Mouse (Mus musculus) hindbrain, postnatal 0 days (tissue): ENCODE data around the gene Hist1h1a. TPM values are rescaled to one million over a fixed set of nuclear protein-coding genes. Genes with fewer than 3 reads are reported as not detected.
"Not testable (repeated sequence)": the region's sequence is repeated elsewhere in the genome, so short reads cannot be mapped to it uniquely, and the experiment has no call there.

Experiments used
- ATAC-seq: fragments of 200-750 bp; cut with Nextera tagmentation; 2 replicates; pipeline ENCODE4 v1.8.0; 2017; ENCODE audit warnings: mild to moderate bottlenecking, moderate TSS enrichment, moderate library complexity
- DNase-seq: peaks from one replicate; pipeline ENCODE4 v3.0.0-alpha.2; 2015; ENCODE audit warnings: low spot score
- H3K27ac ChIP-seq: fragments of 300-500 bp; sonication (generic); 2 replicates; pipeline ENCODE4 v1.5.1; 2014; ENCODE audit warnings: mild to moderate bottlenecking
- H3K27me3 ChIP-seq: fragments of 300-500 bp; sonication (generic); 2 replicates; pipeline ENCODE4 v1.6.1; 2014; ENCODE audit warnings: low read length, mixed read lengths; ENCODE audit not compliant: insufficient read depth
- H3K36me3 ChIP-seq: fragments of 300-500 bp; sonication (generic); 2 replicates; pipeline ENCODE4 v1.6.1; 2014; ENCODE audit warnings: low read length, mixed read lengths; ENCODE audit not compliant: insufficient read depth
- H3K4me1 ChIP-seq: fragments of 300-500 bp; sonication (generic); 2 replicates; pipeline ENCODE4 v1.6.1; 2014; ENCODE audit warnings: antibody characterized with exemption, low read length, mixed read lengths; ENCODE audit not compliant: insufficient read depth
- H3K4me2 ChIP-seq: fragments of 300-500 bp; sonication (generic); 2 replicates; pipeline ENCODE4 v1.6.1; 2014; ENCODE audit warnings: low read depth, mild to moderate bottlenecking, low read length, moderate library complexity, mixed read lengths
- H3K4me3 ChIP-seq: fragments of 300-500 bp; sonication (generic); 2 replicates; pipeline ENCODE4 v1.5.1; 2014; ENCODE audit warnings: low read length
- H3K9ac ChIP-seq: fragments of 300-500 bp; sonication (generic); replicated peaks from 2 replicates; pipeline ENCODE4 v1.6.1; 2014; ENCODE audit warnings: mild to moderate bottlenecking, low read length, moderate library complexity, mixed read lengths
- H3K9me3 ChIP-seq: fragments of 300-500 bp; sonication (generic); 2 replicates; pipeline ENCODE4 v1.6.1; 2016; ENCODE audit warnings: low read length, mixed read lengths
- CTCF ChIP-seq: IDR thresholded peaks from 2 replicates; pipeline ENCODE4 v1.5.1; 2016; ENCODE audit warnings: antibody characterized with exemption, control low read depth, low read depth
- WGBS: fragments of 180-500 bp; shearing (Covaris S2); extraction: QIAGEN DNeasy Blood & Tissue Kit; methylation state at CpG from one replicate; pipeline ENCODE4 v1.1.7; 2014; 5-methylcytosine and 5-hydroxymethylcytosine counted together
- polyA plus RNA-seq: library from polyadenylated mRNA; unstranded; fragments of >200 nt; fragmentation: Nextera tagmentation; extraction: Ambion mirVana; gene quantifications from 2 replicates; pipeline ENCODE4 v1.2.1, GENCODE M21; 2015
- total RNA-seq: library from RNA; depleted of rRNA; stranded (reverse); fragments of >200 nt; gene quantifications from 2 replicates; pipeline ENCODE4 v1.2.3, GENCODE M21; 2014

Hist1h1a gene
- total and polyA plus RNA-seq, 2 experiments from 2014 or later: 0.61 to 241 TPM

- no peak for TF ChIP-seq CTCF
These were observed 4.2 kb upstream of the Hist1h1a start for GRCm38 (mm10) chr13:23759251-23759771.

GRCm38 (mm10) chr13:23759916-23760239 lies 3.6 kb upstream of the Hist1h1a start:
- Histone ChIP-seq H3K4me1 (peaks cover 6% of the 10 kb centered on the region), H3K9ac (no peak overlapping the region), H3K36me3 (no peaks in the 10 kb centered on the region), H3K4me2 (peak overlapping the region; percentile 84; the same call in 1 of the 2 replicates), H3K9me3 (no peaks in the 10 kb centered on the region), H3K27me3 (no peaks in the 10 kb centered on the region), H3K4me3 (no peak overlapping the region), H3K27ac (no peak overlapping the region)
- 80% methylated on average over 1 of the region's 1 CpGs for WGBS
- DNase-seq (no peak), ATAC-seq (no peak)
- no peak for TF ChIP-seq CTCF

More at GRCm38 (mm10) chr13:23759251-23759771, 4.2 kb upstream of the Hist1h1a start:
- H3K36me3 ChIP-seq: no peaks in the 10 kb centered on the region
- H3K4me1 ChIP-seq: peaks cover 4% of the 10 kb centered on the region
- H3K9ac ChIP-seq: no peak overlapping the region
- H3K27me3 ChIP-seq: no peaks in the 10 kb centered on the region
- WGBS: 66% methylated on average over 3 of the region's 3 CpGs
- H3K4me3 ChIP-seq: no peak overlapping the region
- H3K9me3 ChIP-seq: no peaks in the 10 kb centered on the region
- no peak overlapping the region for H3K4me2 ChIP-seq
- H3K27ac ChIP-seq: no peak overlapping the region
- DNase-seq (no peak), ATAC-seq (no peak)

GRCm38 (mm10) chr13:23760240-23760971 lies 3.1 kb upstream of the Hist1h1a start:
- Histone ChIP-seq H3K27me3 (no peaks in the 10 kb centered on the region), H3K4me3 (peak overlapping the region; percentile 41), H3K36me3 (no peaks in the 10 kb centered on the region), H3K4me2 (peak overlapping the region; percentile 84), H3K4me1 (peaks cover 6% of the 10 kb centered on the region), H3K9me3 (no peaks in the 10 kb centered on the region), H3K27ac (peak overlapping the region; percentile 89), H3K9ac (peak overlapping the region; percentile 25; the same call in 1 of the 2 replicates)
- TF ChIP-seq CTCF: peak; percentile 51
- ATAC-seq: peak; percentile 22
- DNase-seq: peak; percentile 58
- 1% methylated on average over 21 of the region's 27 CpGs for WGBS

GRCm38 (mm10) chr13:23760972-23761864 lies 2.2 kb upstream of the Hist1h1a start, which contains the start of gene Hist1h4a:
Gene Hist1h4a, minus strand, starts transcription at chr13:23761230.
- peaks cover 6% of the 10 kb centered on the region for H3K4me1 ChIP-seq
- H3K27me3 ChIP-seq: no peaks in the 10 kb centered on the region
- H3K36me3 ChIP-seq: no peaks in the 10 kb centered on the region
- TF ChIP-seq CTCF: no peak
- H3K9ac ChIP-seq: peak within 1 kb of the TSS; percentile 25
- H3K9me3 ChIP-seq: no peaks in the 10 kb centered on the region
- peak within 1 kb of the TSS; percentile 41 for H3K4me3 ChIP-seq
- H3K4me2 ChIP-seq: peak within 1 kb of the TSS; percentile 84
- DNase-seq (peak; percentile 100), ATAC-seq (peak; percentile 85)
- under 1% methylated on average over 61 of the region's 72 CpGs for WGBS
- peak within 1 kb of the TSS; percentile 89 for H3K27ac ChIP-seq

- WGBS: under 1% methylated on average over 25 of the region's 52 CpGs
- not testable (repeated sequence) for H3K27me3 ChIP-seq
- peak; percentile 78 for ATAC-seq
These were observed 1.3 kb upstream of the Hist1h1a start, which contains the start of gene Hist1h3a for GRCm38 (mm10) chr13:23761871-23762821. Gene Hist1h3a, minus strand, starts transcription at chr13:23762386.

GRCm38 (mm10) chr13:23763242-23763585 lies 252 bp upstream of the Hist1h1a start:
- Histone ChIP-seq H3K4me2 (peak overlapping the region; percentile 84), H3K9ac (peak overlapping the region; percentile 65; the same call in 1 of the 2 replicates)

More at GRCm38 (mm10) chr13:23761871-23762821, 1.3 kb upstream of the Hist1h1a start, which contains the start of gene Hist1h3a:
- Histone ChIP-seq H3K9ac (peak within 1 kb of the TSS; percentile 25), H3K27ac (peak within 1 kb of the TSS; percentile 89), H3K4me3 (peak within 1 kb of the TSS; percentile 55), H3K4me2 (peak within 1 kb of the TSS; percentile 84)
- not testable (repeated sequence) for H3K4me1 ChIP-seq, H3K36me3 ChIP-seq, H3K9me3 ChIP-seq
- peak; percentile 89 for DNase-seq

More at GRCm38 (mm10) chr13:23763242-23763585, 252 bp upstream of the Hist1h1a start:
- WGBS: 2% methylated on average over 10 of the region's 10 CpGs
- Histone ChIP-seq H3K27me3 (no peaks in the 10 kb centered on the region), H3K9me3 (no peaks in the 10 kb centered on the region), H3K4me1 (peaks cover 6% of the 10 kb centered on the region), H3K27ac (peak overlapping the region; percentile 89), H3K4me3 (peak overlapping the region; percentile 55), H3K36me3 (no peaks in the 10 kb centered on the region)
- no peak for TF ChIP-seq CTCF
- DNase-seq: no peak
- ATAC-seq: no peak
